Mouse (Mus musculus): ENCODE data around the gene Fam213b.
A peak's percentile ranks its signal among the peaks of the same experiment; 100 is the strongest.

Gene Fam213b

DNA sequence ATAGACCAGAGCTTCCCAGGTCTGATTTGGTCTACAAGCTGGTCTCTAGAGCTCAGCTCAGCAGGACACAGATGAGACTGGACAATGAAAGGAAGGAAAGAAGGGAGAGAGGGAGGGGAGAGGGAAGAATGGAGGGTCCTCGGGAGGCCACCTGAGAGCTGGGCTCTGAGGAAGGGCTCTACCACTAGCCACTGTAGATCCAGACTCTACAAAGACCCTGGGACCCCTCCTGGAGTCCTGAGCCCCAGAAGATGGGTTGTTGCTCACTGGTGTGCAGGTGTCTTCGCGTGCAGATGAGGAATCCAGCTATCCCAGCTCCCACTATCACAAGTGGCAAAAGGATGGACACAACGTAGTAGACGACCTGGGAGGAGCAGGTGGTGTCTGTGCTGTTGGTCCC is 24.0 kb upstream of the Fam213b start:
- DNase-seq (ENCODE audit: low spot score in 2 of 2): no peak

DNA sequence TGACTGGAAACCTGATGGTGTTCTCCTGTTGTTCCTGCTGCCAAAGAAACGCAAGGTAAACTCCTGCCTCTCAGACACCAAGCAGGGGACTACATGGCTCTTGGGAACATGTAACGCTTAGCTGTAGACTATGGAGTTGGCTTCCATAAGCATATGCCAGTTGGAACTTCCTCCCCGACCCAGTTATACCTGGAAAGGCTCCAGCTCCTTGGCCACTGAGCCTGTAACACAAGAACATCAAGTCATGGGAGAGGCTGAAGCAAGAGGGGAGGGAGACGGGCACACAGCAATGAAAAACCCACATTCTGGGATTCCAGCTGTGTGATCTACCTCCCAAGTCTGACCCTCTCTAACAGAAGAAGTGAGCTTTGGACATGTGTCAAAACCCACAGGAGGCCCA is 23.4 kb upstream of the Fam213b start:
- no peak for DNase-seq (ENCODE audit: low spot score in 2 of 2)

DNA sequence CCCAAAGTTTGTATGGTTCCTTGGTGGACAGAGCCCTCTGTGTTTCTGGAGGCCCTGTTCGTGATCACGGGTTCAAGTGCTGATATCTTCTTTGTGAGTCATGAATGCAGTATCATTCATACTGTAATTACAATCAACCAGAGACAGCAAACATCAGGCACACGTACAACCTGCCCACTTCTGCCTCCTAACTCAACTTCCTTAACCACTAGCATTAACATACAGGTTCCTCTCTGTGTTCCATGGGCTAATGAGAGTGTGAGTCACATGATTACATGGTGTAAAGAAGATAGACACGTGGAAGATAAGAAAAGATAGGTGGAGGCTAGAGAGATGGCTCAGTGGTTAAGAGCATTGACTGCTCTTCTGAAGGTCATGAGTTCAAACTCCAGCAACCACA is 17.7 kb upstream of the Fam213b start:
- no peak for DNase-seq (ENCODE audit: low spot score in 2 of 2)

DNA sequence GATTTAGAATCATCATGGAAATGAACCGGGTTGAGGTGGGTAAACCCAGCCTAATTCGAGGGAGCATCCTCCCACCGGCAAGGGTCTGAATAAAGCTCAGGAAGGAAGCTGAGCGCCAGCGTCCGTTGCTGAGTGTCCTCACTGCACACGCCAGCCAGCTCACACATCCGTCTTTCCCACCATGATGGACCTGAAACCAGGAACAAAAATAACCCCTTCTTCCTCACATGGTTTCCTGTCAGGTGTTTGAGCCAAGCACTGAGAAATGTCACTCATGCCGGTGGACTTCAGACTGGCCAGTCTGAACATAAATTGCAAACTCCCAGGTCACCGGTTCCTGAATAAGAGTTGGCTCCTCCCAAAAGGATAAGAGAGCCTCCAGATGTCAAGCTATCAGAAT is 16.4 kb upstream of the Fam213b start:
- DNase-seq (ENCODE audit: low spot score in 2 of 2): no peak

DNA sequence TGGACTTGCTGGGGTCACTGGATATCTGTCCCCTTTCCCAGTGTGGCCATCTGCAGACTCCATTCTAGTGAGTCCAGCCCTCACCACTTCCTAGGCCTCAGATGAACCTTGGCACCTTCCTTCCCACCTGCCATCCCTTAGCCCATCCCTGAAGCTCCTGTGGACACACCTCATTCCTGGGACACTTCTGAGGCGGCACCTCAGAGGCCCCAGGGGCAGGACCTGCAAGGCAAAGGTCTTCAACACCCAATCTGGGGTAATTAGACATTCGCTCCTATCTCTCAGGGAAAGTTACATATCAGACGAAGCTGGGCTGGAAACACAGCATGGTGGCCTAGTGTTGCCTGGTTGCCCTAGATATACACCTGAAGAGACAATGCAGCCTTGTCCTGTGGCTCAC is 15.8 kb upstream of the Fam213b start:
- DNase-seq (ENCODE audit: low spot score in 2 of 2): no peak

DNA sequence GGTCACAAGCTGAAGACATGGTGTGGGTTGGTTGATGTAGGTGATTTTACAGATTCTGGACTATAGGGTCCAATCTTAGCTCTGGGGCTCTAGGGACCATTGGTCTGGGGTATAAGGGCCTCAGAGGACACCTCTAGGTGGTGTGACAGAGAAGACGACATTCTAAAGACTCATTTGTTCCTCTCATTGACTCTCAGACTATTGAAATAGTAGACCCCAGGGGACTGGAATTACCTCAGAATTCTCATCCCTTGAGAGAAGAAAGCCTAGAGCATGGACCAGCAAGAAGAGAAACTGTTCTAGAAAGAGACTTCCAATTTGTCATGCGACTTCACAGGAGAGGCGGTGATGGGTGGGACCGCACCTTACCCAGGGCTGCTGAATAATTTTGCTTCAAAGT is 15.3 kb upstream of the Fam213b start:
- DNase-seq (ENCODE audit: low spot score in 2 of 2): no peak

DNA sequence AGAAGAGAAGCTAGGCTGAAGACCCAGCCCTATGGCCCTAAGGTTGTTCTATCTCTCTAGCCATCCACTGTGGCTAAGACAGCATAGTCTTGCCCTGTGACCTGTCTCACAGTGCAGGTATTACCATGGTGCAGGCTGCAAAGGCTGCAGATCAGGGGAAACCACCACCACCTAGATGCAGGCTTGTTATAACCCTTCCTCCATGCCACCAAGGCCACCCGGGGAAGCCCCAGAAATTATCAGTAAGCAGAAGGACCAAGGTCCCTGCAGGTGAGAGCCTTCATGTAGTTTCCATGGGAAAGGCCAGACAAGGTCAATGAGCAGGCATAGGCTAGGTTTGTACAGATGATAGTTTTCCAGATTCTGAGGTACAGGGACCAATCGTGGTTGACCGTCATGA is 14.9 kb upstream of the Fam213b start:
- no peak for DNase-seq (ENCODE audit: low spot score in 2 of 2)

DNA sequence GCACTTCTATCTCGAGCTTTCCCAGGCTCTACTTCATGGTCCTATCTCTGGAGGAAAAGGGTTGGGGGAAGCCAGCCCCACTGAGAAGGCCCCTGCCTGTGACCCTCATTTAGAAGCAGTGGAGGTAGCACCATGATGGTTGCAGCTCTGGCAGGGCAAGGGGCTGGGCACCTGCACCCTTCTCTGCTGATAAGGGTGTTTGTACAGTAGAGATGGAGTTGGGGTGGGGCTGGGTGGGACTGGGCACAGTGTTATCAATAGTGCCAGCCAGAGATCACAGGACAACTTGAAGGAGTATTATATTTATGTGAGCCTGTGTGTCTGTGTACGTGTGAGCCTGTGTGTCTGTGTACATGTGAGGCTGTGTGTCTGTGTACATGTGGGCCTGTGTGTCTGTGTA is 12.7 kb upstream of the Fam213b start:
- peak; percentile 60 to 66 for DNase-seq (ENCODE audit: low spot score in 2 of 2)

DNA sequence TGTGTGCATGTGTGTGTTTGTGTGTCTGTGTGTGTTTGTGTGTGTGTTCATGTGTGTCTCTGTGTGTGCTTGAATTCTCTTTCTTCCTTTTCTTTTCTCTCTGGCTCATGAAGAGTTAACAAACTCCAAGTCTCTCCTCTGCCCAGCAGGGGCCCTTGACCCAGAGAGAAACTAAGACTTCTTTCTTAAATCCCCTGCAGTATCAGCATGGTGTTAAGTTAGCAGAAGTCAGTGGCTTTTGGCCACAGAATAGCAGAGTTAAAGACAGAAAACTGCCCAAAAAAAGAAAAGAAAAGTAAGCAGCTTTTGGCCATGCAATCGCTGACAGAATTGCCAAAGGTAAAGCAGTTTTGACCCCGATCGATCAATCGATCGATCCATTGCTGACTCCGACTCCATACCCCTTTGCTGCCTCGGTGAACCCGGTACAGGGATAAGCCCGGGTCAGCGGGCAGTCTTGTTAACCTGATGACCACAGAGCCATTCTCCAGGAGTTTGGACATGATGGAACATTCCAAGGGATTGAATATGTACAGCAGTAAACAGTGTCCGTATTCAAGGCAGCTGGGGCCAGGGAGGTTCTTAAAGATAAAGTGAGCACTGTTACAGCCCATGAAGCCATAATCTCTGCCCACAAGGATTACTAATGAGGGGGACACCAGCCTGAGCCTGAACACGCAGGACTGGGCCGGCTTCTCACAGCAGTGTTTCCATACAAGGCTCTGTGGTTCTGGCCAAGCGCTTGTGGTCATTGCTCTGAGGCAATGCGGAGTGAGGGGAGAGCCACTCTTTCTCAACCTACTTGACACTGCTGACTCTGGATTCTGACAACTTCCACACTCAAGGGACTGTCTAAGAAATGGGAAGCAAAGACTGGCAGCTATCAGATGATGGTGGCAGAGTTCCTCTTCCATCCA is 11.9 kb upstream of the Fam213b start:
- peak; percentile 61 to 70 for DNase-seq (ENCODE audit: low spot score in 2 of 2)

DNA sequence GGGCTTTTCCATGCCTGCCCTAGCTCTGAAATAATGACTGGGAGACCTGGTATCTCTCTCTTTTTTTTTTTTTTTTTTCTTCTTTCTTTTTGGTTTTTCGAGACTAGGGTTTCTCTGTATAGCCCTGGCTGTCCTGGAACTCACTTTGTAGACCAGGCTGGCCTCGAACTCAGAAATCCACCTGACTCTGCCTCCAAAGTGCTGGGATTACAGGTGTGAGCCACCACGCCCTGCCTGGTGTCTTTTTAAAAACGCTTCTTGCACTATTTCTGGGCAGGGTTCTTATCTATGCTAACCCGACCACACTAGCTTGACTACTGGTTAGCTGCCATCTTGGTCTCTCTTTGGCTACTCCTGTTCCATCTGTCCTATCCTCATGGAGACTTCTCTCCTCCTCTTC is 9.6 kb upstream of the Fam213b start:
- DNase-seq (ENCODE audit: low spot score in 2 of 2): no peak

DNA sequence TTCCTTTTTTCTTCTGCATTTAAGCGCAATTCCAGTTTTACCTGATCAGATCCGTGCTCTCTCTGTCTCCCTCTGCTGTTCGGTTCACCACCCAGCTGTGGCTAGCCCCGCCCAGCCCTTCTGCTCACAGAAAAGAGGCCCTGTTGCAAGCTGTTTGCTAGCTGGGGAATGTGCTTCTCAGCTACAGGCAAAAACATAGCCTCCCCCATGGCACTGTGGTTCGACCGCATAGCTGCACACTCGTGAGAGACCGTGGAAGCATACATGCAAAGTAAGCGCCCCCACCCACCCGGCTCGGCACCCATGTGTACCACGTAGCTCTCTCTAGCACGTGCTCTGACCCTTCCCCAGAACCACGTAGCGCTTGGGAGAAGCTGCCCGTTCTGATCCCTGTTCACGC is 8.9 kb upstream of the Fam213b start:
- peak; percentile 66 to 90 for DNase-seq (ENCODE audit: low spot score in 2 of 2)

DNA sequence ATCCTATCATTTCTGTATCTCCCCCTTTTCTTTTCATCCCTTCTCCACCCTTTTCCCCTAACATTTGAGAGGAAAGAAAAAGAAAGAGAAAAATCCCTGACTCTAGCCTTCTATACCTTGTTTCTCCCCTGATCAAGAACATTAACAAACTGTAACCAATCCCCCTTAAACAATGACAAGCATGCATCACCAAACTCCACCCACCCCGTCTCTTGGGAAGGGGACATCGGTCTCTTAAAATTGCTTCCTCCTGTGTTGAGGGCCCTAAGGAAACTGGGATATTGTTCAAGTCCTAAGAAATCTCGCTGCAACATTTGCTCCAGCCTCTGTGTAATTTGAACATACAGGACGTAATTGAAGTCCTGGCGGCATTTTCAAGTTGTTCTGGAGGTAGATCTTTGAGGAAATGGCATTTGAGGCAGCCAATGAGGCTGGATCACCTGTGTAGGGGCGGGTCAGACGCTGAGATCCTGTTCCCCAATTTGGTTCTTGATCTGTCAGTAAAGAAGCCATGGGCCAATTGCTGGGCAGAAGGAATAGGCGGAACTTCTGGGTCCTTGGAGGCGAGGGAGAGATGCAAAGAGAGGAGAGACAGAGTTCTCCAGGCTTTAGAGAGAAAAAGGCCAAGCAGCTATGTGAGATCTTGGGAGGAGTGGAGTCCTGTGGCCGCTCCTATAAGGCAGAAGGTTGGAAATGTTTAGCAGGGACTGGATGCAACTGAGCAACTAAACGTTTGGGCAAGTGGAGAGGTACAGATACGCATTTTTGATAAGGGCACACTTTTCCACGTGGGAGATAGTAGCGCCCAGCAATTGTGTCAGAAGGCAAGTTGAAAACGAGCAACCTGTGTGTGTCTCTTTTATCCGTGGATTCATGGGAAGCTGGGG is 5.5 kb upstream of the Fam213b start:
- peak; percentile 75 to 89 for DNase-seq (ENCODE audit: low spot score in 2 of 2)

DNA sequence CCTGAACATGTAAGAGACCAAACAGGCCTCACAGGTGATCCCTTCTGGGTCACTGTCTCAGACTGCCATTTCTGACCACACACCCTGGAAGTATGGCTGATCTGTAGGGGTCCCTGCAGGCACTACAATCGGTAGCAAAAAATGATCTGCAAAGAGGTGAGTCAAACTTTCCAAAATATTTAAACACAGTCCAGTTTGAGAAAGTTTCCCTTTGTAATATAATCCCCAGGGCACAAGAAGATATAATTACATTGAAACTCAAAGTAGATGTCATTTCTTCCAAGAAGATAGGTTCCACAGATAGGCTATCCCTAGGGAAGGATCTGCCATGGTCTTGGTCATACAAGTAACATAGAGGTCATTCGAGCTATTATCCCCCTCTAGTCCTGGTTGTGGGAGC is 3.4 kb upstream of the Fam213b start:
- DNase-seq (ENCODE audit: low spot score in 2 of 2): no peak

DNA sequence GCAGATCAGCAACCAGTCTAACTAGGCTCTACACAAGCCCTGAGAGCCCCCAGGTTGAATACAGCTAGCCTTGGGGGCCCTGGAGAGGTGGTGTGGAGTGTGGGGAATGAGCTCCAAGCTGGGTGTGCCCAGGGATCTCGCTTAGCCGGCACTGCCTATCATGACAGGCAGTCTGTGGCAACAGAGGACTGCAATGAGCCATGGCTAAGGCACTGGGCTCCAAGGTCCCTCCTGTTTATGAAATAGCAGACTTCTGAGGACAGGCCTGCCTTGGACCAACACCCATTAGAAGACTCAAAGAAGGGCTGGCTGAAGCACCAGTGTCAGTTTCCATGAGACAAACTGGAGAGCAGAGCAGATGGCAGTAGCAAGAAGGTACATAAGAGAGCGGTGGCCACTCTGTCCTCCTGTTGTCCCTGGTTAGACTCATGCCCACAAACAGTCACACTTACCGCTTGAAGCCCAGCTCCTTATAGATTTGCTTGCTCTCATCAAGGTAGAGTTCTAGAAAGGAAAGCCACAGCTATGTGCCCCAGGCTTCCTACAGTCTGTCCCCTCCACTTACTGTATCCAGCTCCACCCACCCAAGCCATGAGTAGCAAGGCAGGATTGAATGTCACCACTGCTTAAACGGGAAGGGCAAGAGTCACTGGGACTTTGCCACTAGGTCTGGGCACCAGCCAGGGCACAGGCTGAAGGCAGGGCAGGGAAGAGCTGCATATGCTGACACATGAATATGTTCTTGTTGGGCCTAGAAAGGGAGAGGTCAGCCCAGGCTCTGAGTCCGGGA is 1.1 kb downstream of the Fam213b start:
- peak in 1 of 2 experiments; percentile 15 for DNase-seq (ENCODE audit: low spot score in 2 of 2)

DNA sequence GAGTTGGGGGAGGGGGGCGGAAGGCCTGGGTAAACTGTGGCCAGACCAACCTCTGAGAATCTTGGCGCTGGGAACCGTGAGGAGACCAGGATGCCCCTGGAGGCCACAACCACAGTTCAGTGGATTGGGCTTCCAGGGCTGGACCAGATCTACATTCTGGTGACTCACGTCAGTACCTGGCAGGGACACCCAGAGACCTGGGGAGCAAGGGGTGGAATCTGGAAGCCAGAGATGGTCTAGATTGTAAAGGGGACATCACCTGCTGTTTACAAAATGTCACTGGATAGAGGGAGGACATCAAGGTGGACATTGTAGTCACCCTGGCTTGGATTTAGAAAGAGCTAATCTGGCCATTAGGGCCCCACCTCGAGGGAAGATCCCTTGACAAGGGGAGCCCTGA is 3.4 kb downstream of the Fam213b start:
- no peak for DNase-seq (ENCODE audit: low spot score in 2 of 2)

DNA sequence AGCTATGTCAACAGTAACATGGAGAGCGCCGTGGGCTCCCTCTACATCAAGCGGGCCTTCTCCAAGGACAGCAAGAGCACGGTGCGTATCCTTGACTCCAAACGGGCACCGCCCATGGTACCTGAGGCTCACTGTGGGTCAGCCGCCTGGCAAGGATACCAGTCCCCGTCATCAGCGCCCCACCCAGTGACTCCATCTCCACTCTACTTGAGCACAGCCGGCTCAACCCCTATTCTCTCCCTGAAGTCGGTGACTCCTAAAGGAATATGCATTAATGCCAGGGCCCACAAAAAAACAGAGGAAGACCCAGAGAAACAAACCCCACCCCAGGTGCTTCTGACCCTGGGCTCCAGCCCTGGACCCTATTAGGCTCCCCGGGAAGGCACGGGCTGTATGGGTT is 8.0 kb downstream of the Fam213b start:
- no peak for DNase-seq (ENCODE audit: low spot score in 2 of 2)

DNA sequence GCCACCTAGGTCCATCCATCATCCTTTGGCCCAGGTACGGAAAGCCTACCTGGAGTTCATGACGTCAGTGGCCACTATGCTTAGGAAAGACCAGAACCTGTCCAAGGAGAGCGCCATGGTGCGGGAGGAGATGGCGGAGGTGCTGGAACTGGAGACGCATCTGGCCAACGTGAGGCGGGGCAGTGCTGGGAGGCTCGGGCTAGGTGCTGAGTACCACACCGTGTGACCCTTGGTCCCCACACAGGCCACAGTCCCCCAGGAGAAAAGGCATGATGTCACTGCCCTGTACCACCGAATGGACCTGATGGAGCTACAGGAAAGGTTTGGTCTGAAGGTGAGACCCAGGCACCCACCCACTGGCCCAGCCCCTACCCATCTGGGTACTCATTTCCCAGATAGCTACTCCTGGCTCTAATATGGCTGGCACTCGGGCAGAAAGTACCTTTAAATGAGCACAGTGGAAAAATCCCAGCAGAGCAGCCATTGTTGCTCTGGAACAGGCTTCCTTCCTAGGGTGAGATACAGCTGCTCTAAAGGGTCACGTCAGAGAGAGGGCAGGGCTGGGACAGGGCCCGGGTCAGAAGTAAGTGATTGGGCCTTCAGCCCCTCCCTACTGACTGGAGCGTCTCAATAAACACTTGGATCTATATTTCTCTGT is 11.2 kb downstream of the Fam213b start:
- no peak for DNase-seq (ENCODE audit: low spot score in 2 of 2)

DNA sequence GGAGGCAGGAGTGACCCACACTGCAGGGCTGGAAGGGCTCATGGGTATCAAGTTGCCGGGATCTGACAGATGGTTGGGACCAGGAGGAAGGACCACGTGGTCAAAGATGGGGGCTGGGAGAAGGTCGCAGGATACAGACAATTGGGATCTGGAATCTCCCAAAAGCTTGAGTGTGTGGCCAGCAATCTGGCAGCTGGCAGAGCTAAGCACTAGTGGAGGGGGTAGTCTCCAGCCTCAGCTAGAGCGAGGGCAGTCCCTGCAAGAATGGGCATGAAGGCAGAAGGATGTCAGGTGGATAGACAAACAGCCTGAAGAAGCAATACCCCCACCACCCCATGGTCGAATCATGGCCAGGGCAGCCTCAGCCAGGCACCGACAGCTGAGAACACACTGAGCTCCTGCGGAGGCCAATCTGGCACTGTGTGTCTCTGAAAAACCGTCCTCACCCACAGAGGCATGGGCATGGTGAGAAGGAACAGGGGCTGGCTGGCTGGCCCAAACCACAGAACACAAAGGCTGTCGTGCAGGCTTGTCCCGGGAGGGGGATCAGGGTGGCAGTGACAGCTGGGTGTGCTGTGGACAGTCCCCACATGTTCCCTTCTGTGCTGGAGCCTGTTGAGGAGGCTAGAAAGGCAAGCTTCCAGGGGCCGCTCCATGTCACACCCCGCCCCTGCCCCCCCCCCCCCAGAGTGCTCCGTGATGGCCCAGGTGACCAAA is 11.9 kb downstream of the Fam213b start:
- no peak for DNase-seq (ENCODE audit: low spot score in 2 of 2)

DNA sequence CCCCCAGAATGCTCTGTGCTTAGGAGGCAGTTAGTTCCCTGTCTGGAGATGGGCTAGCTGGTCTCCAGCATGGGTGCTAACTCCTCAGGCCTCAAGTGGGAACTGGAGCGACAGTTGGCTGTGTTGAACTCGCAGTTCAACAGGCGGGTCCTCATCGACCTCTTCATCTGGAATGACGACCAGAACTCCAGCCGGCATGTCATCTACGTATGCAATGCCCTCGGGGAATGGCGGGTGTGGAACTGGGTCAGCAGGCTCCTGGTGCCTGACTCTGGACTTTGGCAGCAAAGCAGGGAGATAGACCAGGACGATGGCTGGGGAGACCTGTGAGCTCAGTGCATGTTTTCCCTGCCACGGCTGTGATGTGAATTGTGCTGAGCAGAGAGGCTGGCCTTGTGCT is 13.5 kb downstream of the Fam213b start:
- no peak for DNase-seq (ENCODE audit: low spot score in 2 of 2)

DNA sequence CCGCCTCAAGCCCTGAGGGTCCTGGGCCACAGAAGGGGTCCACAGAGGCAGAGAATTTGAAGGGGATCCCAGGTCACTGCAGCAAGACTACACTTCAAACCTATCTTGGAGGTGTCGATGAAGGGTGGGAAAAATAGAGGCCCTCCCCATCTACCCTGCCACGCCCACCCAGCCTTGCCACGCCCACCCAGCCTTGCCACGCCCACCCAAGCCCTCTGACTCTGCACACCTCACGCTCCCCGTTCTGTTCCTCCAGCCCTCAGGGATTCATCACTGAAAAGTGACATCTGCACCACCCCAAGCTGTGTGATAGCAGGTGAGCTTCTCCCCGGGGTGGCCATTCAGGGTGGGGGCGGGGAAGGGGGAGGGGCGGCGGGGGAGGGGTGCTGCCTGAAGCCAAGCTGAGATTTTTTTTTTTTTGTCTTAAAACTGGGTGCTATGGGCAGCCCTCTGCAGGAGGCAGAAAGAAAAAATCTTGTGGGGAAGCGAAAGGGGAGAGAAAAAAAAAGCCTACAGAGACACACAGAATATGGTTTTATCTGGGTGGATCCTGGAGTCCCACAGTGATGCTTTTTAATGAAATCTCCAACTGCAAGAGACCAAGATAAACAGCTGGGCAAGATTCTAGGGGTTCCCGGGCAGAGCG is 16.8 kb downstream of the Fam213b start:
- peak in 1 of 2 experiments; percentile 79 for DNase-seq (ENCODE audit: low spot score in 2 of 2)

Data from spleen, postnatal 10 days (tissue).